Mouse (Mus musculus) granulocyte monocyte progenitor cell, adult 5-6 weeks (primary cell): Measurements from ENCODE around the gene Ryr2. TPM values are rescaled to one million over a fixed set of nuclear protein-coding genes. Genes with fewer than 3 reads are reported as not detected.

Source experiments
- ATAC-seq: replicated peaks from 2 replicates; pipeline ENCODE4 v1.8.0; 2016; ENCODE audit warnings: mild to moderate bottlenecking, moderate TSS enrichment, inconsistent platforms; ENCODE audit not compliant: poor library complexity, severe bottlenecking
- total RNA-seq, 2 experiments: library from RNA; stranded (forward) in 1 of 2; stranded (reverse) in 1 of 2; fragments of 200-712, 200-1000 nt in 1 of 2; fragments of >200 nt in 1 of 2; fragmentation: Nextera tagmentation in 1 of 2; gene quantifications; 2 replicates each; pipeline ENCODE4 v1.2.3; 2014 to 2017

Gene Ryr2
- total RNA-seq, 2 experiments from 2014 or later, result not detected

GRCm38 (mm10) chr13:12096382-12096932 is 10.3 kb downstream of the Ryr2 start:
- ATAC-seq, result no peak

GRCm38 (mm10) chr13:12094569-12094968 is 12.2 kb downstream of the Ryr2 start:
- no peak for ATAC-seq

- no peak for ATAC-seq
These were observed 13.6 kb downstream of the Ryr2 start for GRCm38 (mm10) chr13:12093146-12093545.

- ATAC-seq, result no peak
These were observed 14.2 kb downstream of the Ryr2 start for GRCm38 (mm10) chr13:12092379-12093107.

GRCm38 (mm10) chr13:12084112-12084475 is 22.7 kb downstream of the Ryr2 start:
- no peak for ATAC-seq

- ATAC-seq, result no peak
These were observed 23.2 kb downstream of the Ryr2 start for GRCm38 (mm10) chr13:12083443-12084111.

- no peak for ATAC-seq
These were observed 26.2 kb downstream of the Ryr2 start for GRCm38 (mm10) chr13:12080590-12080989.

- no peak for ATAC-seq
These were observed 27.2 kb downstream of the Ryr2 start for GRCm38 (mm10) chr13:12079536-12079935.

- no peak for ATAC-seq
These were observed 31.8 kb downstream of the Ryr2 start for GRCm38 (mm10) chr13:12074897-12075296.

- ATAC-seq, result no peak
These were observed 34.2 kb downstream of the Ryr2 start for GRCm38 (mm10) chr13:12072571-12072970.

- ATAC-seq, result no peak
These were observed 34.6 kb downstream of the Ryr2 start for GRCm38 (mm10) chr13:12072112-12072511.

- ATAC-seq, result no peak
These were observed 36.3 kb downstream of the Ryr2 start for GRCm38 (mm10) chr13:12070157-12071129.

- ATAC-seq, result no peak
These were observed 42.2 kb downstream of the Ryr2 start for GRCm38 (mm10) chr13:12064576-12064975.

- ATAC-seq, result no peak
These were observed 43.2 kb downstream of the Ryr2 start for GRCm38 (mm10) chr13:12063561-12063960.

- ATAC-seq, result no peak
These were observed 49.4 kb downstream of the Ryr2 start for GRCm38 (mm10) chr13:12057357-12057771.

GRCm38 (mm10) chr13:12055913-12056312 is 50.8 kb downstream of the Ryr2 start:
- no peak for ATAC-seq

GRCm38 (mm10) chr13:12053910-12054309 is 52.8 kb downstream of the Ryr2 start:
- no peak for ATAC-seq

GRCm38 (mm10) chr13:12050809-12051208 is 55.9 kb downstream of the Ryr2 start:
- ATAC-seq, result no peak

- peak; percentile 58; the same call in 1 of the 2 replicates for ATAC-seq
These were observed 59.7 kb downstream of the Ryr2 start for GRCm38 (mm10) chr13:12047059-12047458.

GRCm38 (mm10) chr13:12044751-12045150 is 62.0 kb downstream of the Ryr2 start:
- ATAC-seq, result no peak
